Mouse (Mus musculus) forebrain, embryonic 13.5 days (tissue): ENCODE data around the gene Xrcc2. TPM values are rescaled to one million over a fixed set of nuclear protein-coding genes. Genes with fewer than 3 reads are reported as not detected.
A peak's percentile ranks its signal among the peaks of the same experiment; 100 is the strongest.
"Not testable (repeated sequence)": the region's sequence is repeated elsewhere in the genome, so short reads cannot be mapped to it uniquely, and the experiment has no call there.

Experiments used
- ATAC-seq: fragments of 200-750 bp; cut with Nextera tagmentation; 2 replicates; pipeline ENCODE4 v1.8.0; 2017
- H3K27ac ChIP-seq: fragments of 300-500 bp; sonication (generic); 2 replicates; pipeline ENCODE4 v1.5.1; 2015; ENCODE audit warnings: inconsistent platforms, mild to moderate bottlenecking, moderate library complexity
- H3K27me3 ChIP-seq: fragments of 300-500 bp; sonication (generic); 2 replicates; pipeline ENCODE4 v1.6.1; 2015; ENCODE audit warnings: mild to moderate bottlenecking, inconsistent platforms
- H3K36me3 ChIP-seq: fragments of 300-500 bp; sonication (generic); 2 replicates; pipeline ENCODE4 v1.6.1; 2015; ENCODE audit warnings: mild to moderate bottlenecking, inconsistent platforms; ENCODE audit not compliant: poor library complexity, severe bottlenecking
- H3K4me1 ChIP-seq: fragments of 300-500 bp; sonication (generic); 2 replicates; pipeline ENCODE4 v1.6.1; 2015; ENCODE audit warnings: inconsistent platforms
- H3K4me2 ChIP-seq: fragments of 300-500 bp; sonication (generic); 2 replicates; pipeline ENCODE4 v1.6.1; 2015; ENCODE audit warnings: inconsistent platforms, mild to moderate bottlenecking, moderate library complexity
- H3K4me3 ChIP-seq: fragments of 300-500 bp; sonication (generic); 2 replicates; pipeline ENCODE4 v1.5.1; 2015; ENCODE audit warnings: mild to moderate bottlenecking, inconsistent platforms
- H3K9ac ChIP-seq: fragments of 300-500 bp; sonication (generic); 2 replicates; pipeline ENCODE4 v1.6.1; 2015; ENCODE audit warnings: mild to moderate bottlenecking, inconsistent platforms
- H3K9me3 ChIP-seq: fragments of 300-500 bp; sonication (generic); replicated peaks from 2 replicates; pipeline ENCODE4 v1.6.1; 2016; ENCODE audit warnings: inconsistent platforms
- WGBS: fragments of 180-500 bp; shearing (Covaris S2); methylation state at CpG from one replicate; pipeline ENCODE4 v1.1.7; 2015; 5-methylcytosine and 5-hydroxymethylcytosine counted together
- polyA plus RNA-seq: library from polyadenylated mRNA; unstranded; fragments of >200 nt; fragmentation: Nextera tagmentation; extraction: Ambion mirVana; gene quantifications from 2 replicates; pipeline ENCODE4 v1.2.1, GENCODE M21; 2015

The Xrcc2 gene
- polyA plus RNA-seq, 1 experiment from 2014 or later, result 11.3 TPM

GRCm38 (mm10) chr5:25723016-25723415, 17.4 kb upstream of the Xrcc2 start:
- Histone ChIP-seq H3K4me1 (no peaks in the 10 kb centered on the region), H3K27me3 (no peaks in the 10 kb centered on the region), H3K36me3 (no peaks in the 10 kb centered on the region), H3K9me3 (no peaks in the 10 kb centered on the region), H3K9ac (no peak overlapping the region), H3K27ac (no peak overlapping the region), H3K4me3 (no peak overlapping the region), H3K4me2 (no peak overlapping the region)
- no peak for ATAC-seq
- 73% methylated on average over 2 of the region's 2 CpGs for WGBS

- H3K27me3 ChIP-seq, result no peaks in the 10 kb centered on the region
- WGBS, result 62% methylated on average over 4 of the region's 4 CpGs
- no peak overlapping the region for H3K4me2 ChIP-seq
- no peak overlapping the region for H3K9ac ChIP-seq
- no peaks in the 10 kb centered on the region for H3K36me3 ChIP-seq
- H3K4me3 ChIP-seq, result no peak overlapping the region
- no peak for ATAC-seq
- H3K27ac ChIP-seq, result no peak overlapping the region
- H3K9me3 ChIP-seq, result no peaks in the 10 kb centered on the region
- no peaks in the 10 kb centered on the region for H3K4me1 ChIP-seq
Observed at GRCm38 (mm10) chr5:25719390-25719789, 13.8 kb upstream of the Xrcc2 start.

GRCm38 (mm10) chr5:25713001-25713706, 7.5 kb upstream of the Xrcc2 start:
- not testable (repeated sequence) for H3K27ac ChIP-seq, H3K27me3 ChIP-seq, H3K9me3 ChIP-seq, H3K36me3 ChIP-seq, H3K9ac ChIP-seq, H3K4me3 ChIP-seq, ATAC-seq, H3K4me2 ChIP-seq, H3K4me1 ChIP-seq
- WGBS, result 91% methylated on average over 4 of the region's 4 CpGs

GRCm38 (mm10) chr5:25704702-25705566, 691 bp downstream of the Xrcc2 start:
- Histone ChIP-seq H3K9ac (peak overlapping the region; percentile 92), H3K4me1 (peaks cover 15% of the 10 kb centered on the region), H3K9me3 (no peaks in the 10 kb centered on the region), H3K27me3 (no peaks in the 10 kb centered on the region), H3K4me2 (peak overlapping the region; percentile 75), H3K4me3 (peak overlapping the region; percentile 87), H3K36me3 (peaks cover 5% of the 10 kb centered on the region; the same call in 1 of the 2 replicates), H3K27ac (peak overlapping the region; percentile 69)
- peak; percentile 26 for ATAC-seq
- 23% methylated on average over 19 of the region's 19 CpGs for WGBS

GRCm38 (mm10) chr5:25697941-25698340, 7.7 kb downstream of the Xrcc2 start:
- peaks cover 46% of the 10 kb centered on the region for H3K36me3 ChIP-seq
- no peak overlapping the region for H3K27ac ChIP-seq
- H3K9me3 ChIP-seq, result no peaks in the 10 kb centered on the region
- no peak overlapping the region for H3K4me2 ChIP-seq
- peaks cover 9% of the 10 kb centered on the region; the same call in 1 of the 2 replicates for H3K4me1 ChIP-seq
- no peak overlapping the region for H3K9ac ChIP-seq
- 69% methylated on average over 7 of the region's 7 CpGs for WGBS
- no peak overlapping the region for H3K4me3 ChIP-seq
- no peaks in the 10 kb centered on the region for H3K27me3 ChIP-seq
- ATAC-seq, result peak; percentile 72; the same call in 1 of the 2 replicates

GRCm38 (mm10) chr5:25696256-25696655, 9.4 kb downstream of the Xrcc2 start:
- Histone ChIP-seq H3K9me3 (no peaks in the 10 kb centered on the region), H3K4me1 (peaks cover 9% of the 10 kb centered on the region; the same call in 1 of the 2 replicates), H3K4me2 (no peak overlapping the region), H3K27me3 (no peaks in the 10 kb centered on the region), H3K4me3 (no peak overlapping the region), H3K36me3 (peaks cover 58% of the 10 kb centered on the region), H3K27ac (no peak overlapping the region), H3K9ac (no peak overlapping the region)
- no peak for ATAC-seq
- WGBS, result 78% methylated on average over 7 of the region's 7 CpGs

GRCm38 (mm10) chr5:25695786-25696185, 9.8 kb downstream of the Xrcc2 start:
- Histone ChIP-seq H3K4me2 (no peak overlapping the region), H3K27me3 (no peaks in the 10 kb centered on the region), H3K36me3 (peaks cover 63% of the 10 kb centered on the region), H3K4me1 (peaks cover 9% of the 10 kb centered on the region; the same call in 1 of the 2 replicates), H3K4me3 (no peak overlapping the region), H3K27ac (no peak overlapping the region; the same call in 1 of the 2 replicates), H3K9me3 (no peaks in the 10 kb centered on the region), H3K9ac (no peak overlapping the region)
- 83% methylated on average over 6 of the region's 6 CpGs for WGBS
- ATAC-seq, result no peak

- no peaks in the 10 kb centered on the region for H3K27me3 ChIP-seq
- WGBS, result 92% methylated on average over 31 of the region's 31 CpGs
- no peak overlapping the region for H3K4me2 ChIP-seq
- H3K9me3 ChIP-seq, result no peaks in the 10 kb centered on the region; the same call in 1 of the 2 replicates
- H3K4me3 ChIP-seq, result no peak overlapping the region
- ATAC-seq, result no peak
- H3K27ac ChIP-seq, result no peak overlapping the region
- peaks cover 10% of the 10 kb centered on the region for H3K4me1 ChIP-seq
- 0 out of 2 replicates have a peak, but pooled peaks cover 2% of the 10 kb centered on the region for H3K36me3 ChIP-seq
- H3K9ac ChIP-seq, result no peak overlapping the region
Observed at GRCm38 (mm10) chr5:25671696-25672520, 33.7 kb downstream of the Xrcc2 start.

- no peak overlapping the region for H3K4me2 ChIP-seq
- no peaks in the 10 kb centered on the region for H3K27me3 ChIP-seq
- H3K9ac ChIP-seq, result no peak overlapping the region
- peaks cover 18% of the 10 kb centered on the region for H3K4me1 ChIP-seq
- H3K36me3 ChIP-seq, result 0 out of 2 replicates have a peak, but pooled peaks cover 2% of the 10 kb centered on the region
- WGBS, result 47% methylated on average over 3 of the region's 3 CpGs
- no peaks in the 10 kb centered on the region; the same call in 1 of the 2 replicates for H3K9me3 ChIP-seq
- H3K27ac ChIP-seq, result no peak overlapping the region
- ATAC-seq, result no peak
- H3K4me3 ChIP-seq, result no peak overlapping the region
Observed at GRCm38 (mm10) chr5:25671051-25671450, 34.6 kb downstream of the Xrcc2 start.

GRCm38 (mm10) chr5:25668306-25668705, 37.3 kb downstream of the Xrcc2 start:
- no peaks in the 10 kb centered on the region for H3K27me3 ChIP-seq
- H3K4me1 ChIP-seq, result peaks cover 25% of the 10 kb centered on the region
- no peak overlapping the region for H3K4me2 ChIP-seq
- no peak overlapping the region for H3K27ac ChIP-seq
- ATAC-seq, result no peak
- no peak overlapping the region for H3K9ac ChIP-seq
- 85% methylated on average over 9 of the region's 9 CpGs for WGBS
- no peaks in the 10 kb centered on the region; the same call in 1 of the 2 replicates for H3K9me3 ChIP-seq
- H3K4me3 ChIP-seq, result no peak overlapping the region
- 0 out of 2 replicates have a peak, but pooled peaks cover 2% of the 10 kb centered on the region for H3K36me3 ChIP-seq

- H3K9ac ChIP-seq, result peak overlapping the region; percentile 2; the same call in 1 of the 2 replicates
- 74% methylated on average over 9 of the region's 9 CpGs for WGBS
- ATAC-seq, result peak; percentile 16; the same call in 1 of the 2 replicates
- no peaks in the 10 kb centered on the region for H3K27me3 ChIP-seq
- H3K4me1 ChIP-seq, result peaks cover 25% of the 10 kb centered on the region
- H3K4me2 ChIP-seq, result peak overlapping the region; percentile 30; the same call in 1 of the 2 replicates
- no peaks in the 10 kb centered on the region; the same call in 1 of the 2 replicates for H3K9me3 ChIP-seq
- 0 out of 2 replicates have a peak, but pooled peaks cover 2% of the 10 kb centered on the region for H3K36me3 ChIP-seq
- no peak overlapping the region for H3K4me3 ChIP-seq
- H3K27ac ChIP-seq, result peak overlapping the region; percentile 81
Observed at GRCm38 (mm10) chr5:25666684-25667083, 38.9 kb downstream of the Xrcc2 start.
